Mouse (Mus musculus) intestine, embryonic 14.5 days (tissue): Measurements from ENCODE around the gene Ttc4. TPM values are rescaled to one million over a fixed set of nuclear protein-coding genes. Genes with fewer than 3 reads are reported as not detected.

Experiments
- ATAC-seq: fragments of 200-750 bp; cut with Nextera tagmentation; replicated peaks from 2 replicates; pipeline ENCODE4 v1.8.0; 2017; ENCODE audit warnings: low read depth, moderate number of reproducible peaks, moderate TSS enrichment, moderate library complexity; ENCODE audit not compliant: low FRiP score, low TSS enrichment
- DNase-seq: peaks from one replicate; pipeline ENCODE4 v3.0.0-alpha.2; 2018; ENCODE audit warnings: low spot score
- H3K27ac ChIP-seq: fragments of 300-500 bp; sonication (generic); 2 replicates; pipeline ENCODE4 v1.5.1; 2014; ENCODE audit warnings: low read depth, mild to moderate bottlenecking, control low read depth
- H3K27me3 ChIP-seq: fragments of 300-500 bp; sonication (generic); replicated peaks from 2 replicates; pipeline ENCODE4 v1.6.1; 2014; ENCODE audit warnings: low read length, control low read depth; ENCODE audit not compliant: control insufficient read depth, insufficient read depth
- H3K36me3 ChIP-seq: fragments of 300-500 bp; sonication (generic); 2 replicates; pipeline ENCODE4 v1.6.1; 2014; ENCODE audit warnings: low read length, control low read depth; ENCODE audit not compliant: control insufficient read depth, insufficient read depth
- H3K4me1 ChIP-seq: fragments of 300-500 bp; sonication (generic); replicated peaks from 2 replicates; pipeline ENCODE4 v1.6.1; 2014; ENCODE audit warnings: low read length, control low read depth, mixed read lengths; ENCODE audit not compliant: control insufficient read depth, insufficient read depth
- H3K4me2 ChIP-seq: fragments of 300-500 bp; sonication (generic); 2 replicates; pipeline ENCODE4 v1.6.1; 2014; ENCODE audit warnings: low read length
- H3K4me3 ChIP-seq: fragments of 300-500 bp; sonication (generic); 2 replicates; pipeline ENCODE4 v1.5.1; 2014; ENCODE audit warnings: low read depth, low read length, control low read depth, mixed read lengths
- H3K9ac ChIP-seq: fragments of 300-500 bp; sonication (generic); 2 replicates; pipeline ENCODE4 v1.6.1; 2014; ENCODE audit warnings: mild to moderate bottlenecking, low read length
- H3K9me3 ChIP-seq: fragments of 300-500 bp; sonication (generic); 2 replicates; pipeline ENCODE4 v1.6.1; 2016; ENCODE audit warnings: low read length, control low read depth; ENCODE audit not compliant: control insufficient read depth
- WGBS: fragments of 180-500 bp; shearing (Covaris S2); extraction: QIAGEN DNeasy Blood & Tissue Kit; methylation state at CpG from one replicate; pipeline ENCODE4 v1.1.7; 2014; 5-methylcytosine and 5-hydroxymethylcytosine counted together
- polyA plus RNA-seq: library from polyadenylated mRNA; unstranded; fragments of >200 nt; fragmentation: Nextera tagmentation; extraction: Ambion mirVana; gene quantifications from 2 replicates; pipeline ENCODE4 v1.2.1, GENCODE M21; 2014

The Ttc4 gene
- polyA plus RNA-seq, 1 experiment from 2014 or later: 83.1 TPM

DNA sequence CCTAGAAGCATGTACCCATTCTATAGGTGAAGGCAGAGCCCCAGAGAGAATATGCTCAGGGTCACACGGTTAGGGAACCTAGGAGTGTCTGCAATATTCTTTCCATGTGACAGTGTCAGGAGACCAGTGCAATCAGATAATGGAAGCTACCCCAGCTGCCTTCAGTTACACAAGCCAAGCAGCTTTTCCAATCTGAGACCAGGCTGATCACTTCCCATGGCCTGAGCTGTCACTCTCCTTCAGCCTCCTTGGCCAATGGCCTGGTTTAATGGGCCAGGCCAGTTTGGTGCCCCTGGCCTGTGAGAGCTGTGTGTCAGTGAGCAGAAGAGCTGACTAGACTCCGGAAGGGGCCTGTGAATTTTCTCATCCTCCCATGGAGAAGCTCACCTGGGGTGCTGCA is 13.5 kb downstream of the Ttc4 start:
- no peak for DNase-seq
- ATAC-seq: no peak
- Histone ChIP-seq H3K4me1 (no peaks in the 10 kb centered on the region), H3K27ac (no peak overlapping the region), H3K9me3 (no peaks in the 10 kb centered on the region), H3K27me3 (no peaks in the 10 kb centered on the region), H3K4me2 (no peak overlapping the region), H3K9ac (no peak overlapping the region), H3K36me3 (peaks cover 97% of the 10 kb centered on the region), H3K4me3 (no peak overlapping the region)
- 98% methylated on average over 2 of the region's 2 CpGs for WGBS

DNA sequence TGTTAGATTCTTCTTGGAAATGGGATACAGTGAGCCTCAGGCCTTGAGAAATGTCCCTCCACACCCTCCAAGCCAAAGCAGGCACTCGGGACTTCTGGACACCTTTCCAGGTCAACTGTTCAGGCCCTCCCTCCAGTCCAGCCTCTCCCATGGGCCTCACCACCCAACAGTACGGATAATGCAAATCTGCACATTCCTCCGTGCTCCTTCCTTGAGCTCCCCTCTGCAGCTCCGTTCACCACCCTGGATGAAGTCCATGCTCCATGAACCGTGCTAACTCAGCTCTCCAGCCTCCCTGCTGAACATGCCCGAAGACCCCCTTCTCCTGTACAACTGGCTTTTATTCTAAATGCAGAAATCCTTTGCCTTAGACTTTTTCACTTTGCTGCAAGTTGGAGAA is 14.0 kb downstream of the Ttc4 start:
- Histone ChIP-seq H3K4me1 (no peaks in the 10 kb centered on the region), H3K4me3 (no peak overlapping the region), H3K4me2 (no peak overlapping the region), H3K9ac (no peak overlapping the region), H3K27me3 (no peaks in the 10 kb centered on the region), H3K27ac (no peak overlapping the region), H3K9me3 (no peaks in the 10 kb centered on the region), H3K36me3 (peaks cover 97% of the 10 kb centered on the region)
- ATAC-seq (no peak), DNase-seq (no peak)
- 97% methylated on average over 6 of the region's 6 CpGs for WGBS

DNA sequence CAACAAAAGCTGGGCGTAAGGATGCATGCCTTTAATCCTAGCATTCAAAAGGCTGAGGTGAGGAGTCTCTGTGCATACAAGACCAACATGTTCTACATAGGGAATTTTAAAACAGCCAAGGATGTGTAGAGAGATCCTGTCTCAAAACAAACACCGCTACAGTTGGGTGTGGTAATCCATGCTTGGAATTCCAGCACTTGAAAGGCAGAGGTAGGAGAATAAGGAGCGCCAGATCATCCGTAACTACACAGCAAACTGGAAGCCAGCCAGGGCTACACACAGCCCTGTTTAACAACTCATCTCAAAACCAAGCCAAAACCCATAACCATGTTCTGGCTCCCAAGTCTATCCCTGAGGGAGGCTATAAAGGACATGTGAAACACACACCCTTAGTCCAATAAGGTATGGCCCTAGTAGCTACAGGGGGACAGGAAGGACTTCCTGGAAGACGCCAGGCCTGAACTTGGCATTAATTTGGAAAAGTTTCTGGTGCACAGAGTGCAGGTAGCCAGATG is 14.7 kb downstream of the Ttc4 start:
- WGBS: 90% methylated on average over 5 of the region's 5 CpGs
- no peaks in the 10 kb centered on the region for H3K27me3 ChIP-seq
- H3K27ac ChIP-seq: no peak overlapping the region

DNA sequence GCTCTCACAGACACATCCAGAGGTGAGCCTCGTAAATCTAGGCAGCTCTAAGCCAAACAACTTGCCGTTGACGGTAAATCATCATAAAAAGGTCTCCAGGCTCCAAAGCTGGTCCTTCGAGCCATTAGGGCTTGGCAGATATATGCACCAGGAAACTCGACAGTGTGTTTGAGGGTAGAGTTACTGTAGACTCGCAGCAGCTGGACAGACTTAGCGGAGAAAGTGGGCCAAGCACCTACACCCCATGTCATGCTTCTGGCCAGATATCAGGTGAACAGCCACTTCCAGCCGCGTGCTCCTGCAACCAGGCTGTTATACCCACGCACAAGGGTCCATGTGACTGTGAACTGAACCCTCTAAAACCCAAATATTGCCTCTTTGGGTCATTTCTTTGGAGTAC is 23.1 kb downstream of the Ttc4 start:
- DNase-seq: no peak
- 68% methylated on average over 10 of the region's 10 CpGs for WGBS
- H3K36me3 ChIP-seq: peaks cover 63% of the 10 kb centered on the region
- H3K27me3 ChIP-seq: no peaks in the 10 kb centered on the region
- no peak overlapping the region for H3K27ac ChIP-seq
- no peak overlapping the region for H3K4me2 ChIP-seq
- H3K4me1 ChIP-seq: peaks cover 6% of the 10 kb centered on the region
- no peaks in the 10 kb centered on the region for H3K9me3 ChIP-seq
- H3K4me3 ChIP-seq: no peak overlapping the region
- ATAC-seq: no peak
- H3K9ac ChIP-seq: no peak overlapping the region

More for the DNA sequence above, 14.7 kb downstream of the Ttc4 start:
- DNase-seq (no peak), ATAC-seq (no peak)
- H3K4me1 ChIP-seq: no peaks in the 10 kb centered on the region
- H3K9ac ChIP-seq: no peak overlapping the region
- peaks cover 97% of the 10 kb centered on the region for H3K36me3 ChIP-seq
- H3K4me2 ChIP-seq: no peak overlapping the region
- no peaks in the 10 kb centered on the region for H3K9me3 ChIP-seq
- H3K4me3 ChIP-seq: no peak overlapping the region

DNA sequence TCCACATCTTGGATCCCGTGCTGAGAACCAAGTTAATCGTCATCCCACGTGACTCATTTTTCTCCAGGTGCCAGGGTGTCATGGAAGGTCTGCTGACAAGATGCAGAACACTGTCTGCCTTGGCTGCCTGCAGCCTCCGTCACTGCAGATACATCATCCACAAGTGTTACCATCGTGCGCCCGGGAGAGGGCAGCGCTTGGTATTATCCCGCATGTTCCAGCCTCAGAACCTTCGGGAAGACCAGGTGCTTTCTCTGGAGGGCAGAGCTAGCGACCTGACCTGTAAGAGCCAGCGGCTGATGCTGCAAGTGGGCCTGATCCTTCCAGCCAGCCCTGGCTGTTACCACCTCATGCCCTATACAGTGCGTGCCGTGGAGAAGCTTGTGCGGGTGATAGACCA is 25.7 kb downstream of the Ttc4 start:
- 84% methylated on average over 15 of the region's 15 CpGs for WGBS
- ATAC-seq (no peak), DNase-seq (no peak)
- Histone ChIP-seq H3K9ac (no peak overlapping the region), H3K27ac (no peak overlapping the region), H3K4me2 (no peak overlapping the region), H3K4me3 (no peak overlapping the region), H3K4me1 (peaks cover 6% of the 10 kb centered on the region), H3K9me3 (no peaks in the 10 kb centered on the region), H3K27me3 (no peaks in the 10 kb centered on the region), H3K36me3 (peaks cover 38% of the 10 kb centered on the region)

DNA sequence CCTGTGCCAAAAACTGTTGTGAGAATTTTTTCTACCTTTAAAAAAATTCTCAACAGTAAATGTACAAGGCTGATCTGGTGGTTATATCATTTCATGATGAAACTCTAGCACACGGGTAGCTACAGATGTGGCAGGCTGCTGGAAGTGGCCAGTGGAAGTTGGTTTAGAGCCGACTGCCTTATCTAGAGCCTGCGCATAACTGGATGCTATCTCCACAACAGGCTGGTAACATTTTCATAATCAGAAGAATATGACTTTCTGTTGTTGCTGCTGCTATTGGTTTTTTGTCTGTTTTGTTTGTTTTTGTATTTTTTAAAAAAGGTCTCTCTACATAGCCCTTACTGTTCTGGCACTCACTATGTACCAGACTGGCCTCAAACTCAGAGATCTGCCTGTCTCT is 26.2 kb downstream of the Ttc4 start:
- no peak overlapping the region for H3K9ac ChIP-seq
- H3K36me3 ChIP-seq: peaks cover 35% of the 10 kb centered on the region
- DNase-seq (no peak), ATAC-seq (no peak)
- WGBS: 94% methylated on average over 3 of the region's 3 CpGs
- H3K4me1 ChIP-seq: peaks cover 6% of the 10 kb centered on the region
- H3K4me3 ChIP-seq: no peak overlapping the region
- no peak overlapping the region for H3K27ac ChIP-seq
- no peaks in the 10 kb centered on the region for H3K9me3 ChIP-seq
- H3K4me2 ChIP-seq: no peak overlapping the region
- H3K27me3 ChIP-seq: 0 out of 2 replicates have a peak, but pooled peaks cover 3% of the 10 kb centered on the region

DNA sequence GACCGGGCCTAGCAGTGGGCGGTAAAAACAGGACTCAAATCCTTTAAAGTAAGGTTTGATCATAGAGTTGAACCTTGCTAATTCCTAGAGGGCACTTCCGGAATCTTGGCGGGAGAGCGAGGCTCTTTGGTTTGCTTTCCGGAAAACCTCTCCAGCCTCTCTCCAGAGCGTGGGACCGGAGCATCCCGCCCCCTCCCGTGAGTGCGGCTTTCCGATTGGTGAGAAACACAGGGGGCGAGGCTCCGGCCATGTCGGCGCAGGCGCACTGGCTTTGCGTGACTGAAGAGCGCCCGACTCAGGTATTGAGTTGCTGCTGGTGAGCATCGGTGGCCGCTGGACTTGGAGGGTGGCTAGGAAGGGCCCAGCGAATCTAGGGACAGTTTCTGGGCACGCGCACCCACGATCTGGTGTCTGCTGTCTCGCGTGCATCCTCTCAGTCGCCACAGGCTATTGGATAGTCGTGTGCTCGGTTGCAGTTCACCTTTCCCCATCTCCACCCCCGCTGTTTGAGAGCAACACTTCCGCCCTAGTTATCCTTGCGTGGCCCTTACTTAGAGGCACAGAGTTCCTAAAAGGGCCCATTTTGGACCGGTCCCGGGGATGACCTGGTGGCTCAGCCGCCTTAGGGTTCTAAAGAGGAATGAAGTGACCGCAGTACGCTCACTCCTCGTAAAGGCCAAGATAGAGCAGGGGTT is 27.8 kb downstream of the Ttc4 start, which contains the start of gene Pars2:
Gene Pars2, plus strand, starts transcription at position 237 of the 695 bp plus-strand sequence.
- H3K4me3 ChIP-seq: peak within 1 kb of the TSS; percentile 68
- DNase-seq (peak; percentile 95), ATAC-seq (peak; percentile 95)
- H3K4me1 ChIP-seq: peaks cover 6% of the 10 kb centered on the region
- peak within 1 kb of the TSS; percentile 45; the same call in 1 of the 2 replicates for H3K27ac ChIP-seq
- 3% methylated on average over 40 of the region's 40 CpGs for WGBS
- H3K36me3 ChIP-seq: peaks cover 25% of the 10 kb centered on the region
- H3K9ac ChIP-seq: peak within 1 kb of the TSS; percentile 82
- H3K4me2 ChIP-seq: peak within 1 kb of the TSS; percentile 83
- H3K27me3 ChIP-seq: 0 out of 2 replicates have a peak, but pooled peaks cover 4% of the 10 kb centered on the region
- H3K9me3 ChIP-seq: no peaks in the 10 kb centered on the region

DNA sequence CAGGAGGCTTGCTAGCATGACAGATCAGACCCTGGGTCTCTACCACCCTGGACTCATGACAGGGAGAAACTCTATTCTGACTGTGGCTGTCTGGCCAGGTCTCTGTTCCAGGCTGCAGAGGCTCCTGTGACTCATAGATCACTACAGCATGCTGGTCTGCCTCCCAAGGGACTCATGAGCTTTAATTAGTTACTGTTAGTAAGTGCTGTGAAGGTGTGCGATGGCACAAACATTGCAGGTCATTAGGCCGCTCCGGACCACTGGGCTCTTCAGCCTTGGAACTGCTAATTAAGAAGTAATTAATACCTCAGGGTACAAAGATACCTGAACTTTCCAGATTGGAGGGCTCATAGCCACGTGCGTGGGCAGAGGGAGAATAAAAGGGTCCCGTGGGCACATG is 31.6 kb downstream of the Ttc4 start:
- H3K4me3 ChIP-seq: no peak overlapping the region
- peaks cover 28% of the 10 kb centered on the region for H3K4me1 ChIP-seq
- no peaks in the 10 kb centered on the region for H3K36me3 ChIP-seq
- DNase-seq (no peak), ATAC-seq (no peak)
- WGBS: 89% methylated on average over 6 of the region's 6 CpGs
- H3K4me2 ChIP-seq: no peak overlapping the region
- no peaks in the 10 kb centered on the region for H3K9me3 ChIP-seq
- no peak overlapping the region for H3K9ac ChIP-seq
- H3K27ac ChIP-seq: no peak overlapping the region
- H3K27me3 ChIP-seq: 0 out of 2 replicates have a peak, but pooled peaks cover 4% of the 10 kb centered on the region

DNA sequence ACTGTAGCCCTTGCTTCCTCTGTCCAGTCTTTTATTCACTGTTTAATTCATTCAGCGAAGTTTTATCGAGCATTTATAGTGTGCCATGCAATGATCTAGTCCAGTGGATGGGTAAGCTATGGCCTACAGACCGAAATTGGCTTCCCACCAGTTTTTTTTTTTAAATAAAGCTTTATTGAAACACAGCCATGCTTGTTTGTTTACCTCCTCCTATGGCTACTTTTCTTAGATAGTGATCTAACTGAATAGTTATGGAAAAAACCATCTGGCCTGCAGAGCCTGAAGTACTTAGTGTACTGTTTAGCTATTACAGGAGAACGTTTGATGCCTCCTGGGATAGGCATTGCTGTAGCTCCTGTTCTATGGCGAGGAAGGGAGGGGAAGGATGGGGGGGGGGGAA is 32.9 kb downstream of the Ttc4 start:
- ATAC-seq: no peak
- Histone ChIP-seq H3K4me2 (no peak overlapping the region), H3K27me3 (0 out of 2 replicates have a peak, but pooled peaks cover 4% of the 10 kb centered on the region), H3K9me3 (no peaks in the 10 kb centered on the region), H3K4me3 (no peak overlapping the region), H3K4me1 (peaks cover 22% of the 10 kb centered on the region), H3K36me3 (no peaks in the 10 kb centered on the region), H3K27ac (no peak overlapping the region), H3K9ac (no peak overlapping the region)
- no peak for DNase-seq
- 69% methylated on average over 5 of the region's 5 CpGs for WGBS
